Mouse (Mus musculus) frontal cortex, postnatal 10 days (tissue): ENCODE measurements at regions not wholly inside any gene's neighbourhood (a gene's known extent, or its start where the extent isn't known, plus 50 kb on each side); places are given as distances from the start of the nearest gene placed in this dataset.

Source experiments
- DNase-seq, 2 experiments: peaks; one replicate each; pipeline ENCODE4 v3.0.0; 2022; ENCODE audit warnings: low spot score in 2 of 2, mixed read lengths in 1 of 2

DNA sequence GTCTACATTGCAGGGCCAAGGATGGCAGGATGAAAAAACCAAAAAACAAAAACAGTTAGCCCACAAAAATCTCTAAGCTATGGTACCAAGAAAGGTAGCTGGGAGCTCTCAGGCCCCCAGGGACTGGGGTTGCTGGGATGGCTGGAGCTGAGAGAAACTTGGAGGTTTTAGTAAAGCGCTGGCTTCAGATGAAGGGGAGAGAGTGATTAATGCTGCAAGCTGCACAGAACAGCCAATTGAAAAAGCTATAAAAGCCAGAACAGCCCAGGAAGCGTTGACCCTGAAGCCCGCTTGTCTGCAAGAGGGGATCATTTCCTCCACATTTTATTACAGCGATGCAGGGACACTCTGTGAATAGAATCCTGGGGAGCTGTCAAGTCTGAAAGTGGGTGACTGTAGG lies 157.0 kb downstream of the 4930564D02Rik start:
- DNase-seq, result no peak

DNA sequence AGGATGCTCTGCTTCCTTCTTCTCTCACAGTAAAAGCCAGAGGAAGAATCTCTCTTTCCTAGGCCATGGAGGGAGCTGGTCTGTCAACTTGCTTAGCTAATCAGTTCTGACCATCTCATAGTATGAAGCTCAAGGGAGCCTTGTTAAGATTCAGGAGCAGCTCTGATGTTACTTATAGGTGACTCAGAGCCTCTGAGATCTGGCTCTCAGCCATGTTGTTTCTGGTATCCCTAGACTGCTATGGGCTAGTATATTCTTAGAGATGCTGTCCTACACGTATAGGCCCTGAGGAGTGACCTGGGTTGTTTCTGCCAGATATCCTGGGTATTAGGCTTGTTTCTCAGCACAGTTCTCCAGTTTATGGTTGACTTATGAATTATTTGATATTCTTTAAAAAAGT lies 160.9 kb downstream of the 4930564D02Rik start:
- DNase-seq, result no peak

DNA sequence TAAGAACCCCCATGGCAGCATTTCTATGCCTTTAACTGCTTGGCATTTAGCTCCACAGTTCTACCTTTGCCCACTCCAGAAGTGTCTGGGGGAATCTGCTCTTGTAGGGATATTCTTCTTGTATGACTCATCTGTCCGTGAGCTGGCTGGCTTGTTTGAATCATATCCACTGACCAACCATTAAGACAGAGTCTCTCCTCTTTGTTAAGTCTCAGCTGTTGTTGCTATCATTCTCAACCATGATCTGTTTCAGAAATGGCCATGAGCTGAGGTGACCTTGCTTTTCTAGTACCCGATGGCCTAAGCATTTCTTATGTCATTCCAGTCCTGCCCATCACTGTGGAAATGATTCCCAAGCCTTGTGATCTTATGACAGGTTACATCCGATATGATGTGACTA lies 161.8 kb downstream of the 4930564D02Rik start:
- no peak for DNase-seq

DNA sequence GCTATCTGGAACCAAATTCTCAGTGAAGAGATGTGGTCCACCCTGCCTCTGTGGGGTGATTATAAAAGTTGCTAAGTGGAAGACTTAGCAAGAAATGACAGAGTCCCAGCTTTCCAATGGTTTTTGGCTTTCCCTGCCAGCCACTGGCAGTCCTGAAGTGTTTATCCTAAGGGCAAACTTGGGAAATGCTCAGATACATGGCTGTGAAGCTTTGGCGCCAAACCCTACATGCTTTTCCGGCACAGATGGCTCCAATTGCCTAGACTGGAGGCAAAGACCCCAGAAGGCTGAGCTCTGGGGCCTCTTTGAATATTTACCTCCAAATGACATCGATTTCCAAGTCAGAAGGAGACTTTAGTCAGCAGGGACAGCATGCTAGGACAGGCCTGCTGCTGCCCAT lies 174.4 kb downstream of the 4930564D02Rik start:
- DNase-seq, result no peak

DNA sequence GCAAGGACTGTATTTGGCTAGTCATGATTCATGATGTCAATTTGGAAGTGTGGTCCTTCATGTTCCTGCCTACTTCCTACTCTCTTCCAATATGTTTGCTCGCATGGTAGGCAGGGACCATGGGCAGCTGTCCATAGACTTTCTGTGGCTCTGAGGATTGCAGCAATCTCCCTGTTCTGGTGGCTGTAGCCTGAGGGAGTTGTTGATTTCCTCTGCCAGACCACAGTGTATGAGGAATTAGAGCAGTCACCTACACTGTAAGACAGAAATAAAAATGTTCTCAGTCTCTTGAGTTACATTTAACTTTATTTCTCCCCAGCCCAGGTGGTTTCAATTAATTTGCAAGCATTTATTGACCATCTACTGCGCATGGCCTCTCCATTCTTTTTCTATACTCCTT lies 190.5 kb downstream of the 4930564D02Rik start:
- no peak for DNase-seq

DNA sequence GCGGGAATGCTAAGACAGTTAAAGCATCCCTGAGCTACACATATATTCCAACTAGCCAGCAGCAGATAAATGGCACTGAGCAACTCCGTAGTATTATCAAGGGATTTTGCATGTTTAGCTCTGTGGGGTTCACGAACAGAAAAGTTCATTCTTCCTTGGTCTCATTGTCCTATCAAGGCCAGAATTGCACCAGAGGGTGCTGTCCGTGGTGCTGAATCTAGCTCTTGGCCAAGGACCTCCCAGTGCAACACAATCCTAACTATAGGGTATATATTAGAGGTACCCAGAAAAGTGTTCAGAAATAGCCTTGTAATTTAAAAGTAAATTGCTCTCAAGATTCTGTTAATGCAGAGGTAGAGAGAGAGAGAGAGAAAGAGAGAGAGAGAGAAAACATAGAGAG lies 176.9 kb upstream of the Kcnd3 start:
- no peak for DNase-seq

DNA sequence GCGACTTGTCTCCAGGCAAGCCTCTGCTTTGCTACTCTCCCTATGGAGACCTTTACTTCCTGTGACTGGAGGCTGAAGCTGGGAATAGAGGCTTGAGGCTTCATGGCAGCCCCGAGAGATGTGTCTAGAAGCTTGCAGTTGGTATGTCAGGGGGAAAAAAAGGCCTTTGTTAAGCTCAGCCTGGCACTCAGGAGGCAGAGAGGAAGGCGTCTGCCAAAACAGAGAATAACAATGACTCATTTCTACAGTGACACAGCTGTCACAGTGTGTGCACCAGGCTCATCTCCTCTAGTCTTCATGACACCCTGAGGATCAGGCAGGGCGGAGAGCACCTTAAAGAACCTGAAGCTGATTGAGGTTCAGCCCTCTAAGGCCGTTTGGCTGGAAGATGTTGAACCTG lies 171.2 kb upstream of the Kcnd3 start:
- no peak for DNase-seq

DNA sequence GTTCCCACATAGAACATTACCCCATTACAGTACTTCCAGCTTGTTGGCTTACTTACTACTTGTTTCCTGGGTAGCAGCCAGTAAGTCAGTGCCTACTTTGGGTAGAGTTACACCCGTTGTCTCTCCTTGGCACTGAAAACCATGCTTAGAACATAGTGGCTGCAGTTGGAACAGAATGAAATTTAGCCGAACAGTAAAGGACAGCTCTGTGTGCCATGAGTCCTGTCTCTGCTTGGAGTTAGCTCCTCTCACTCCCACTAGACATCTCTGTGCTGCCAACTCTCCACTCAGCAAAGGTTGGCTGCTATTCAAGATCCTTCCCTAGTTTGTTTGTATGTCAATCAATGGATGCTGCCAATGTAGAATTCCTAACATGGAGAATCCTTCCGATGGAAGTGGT lies 170.4 kb upstream of the Kcnd3 start:
- no peak for DNase-seq

DNA sequence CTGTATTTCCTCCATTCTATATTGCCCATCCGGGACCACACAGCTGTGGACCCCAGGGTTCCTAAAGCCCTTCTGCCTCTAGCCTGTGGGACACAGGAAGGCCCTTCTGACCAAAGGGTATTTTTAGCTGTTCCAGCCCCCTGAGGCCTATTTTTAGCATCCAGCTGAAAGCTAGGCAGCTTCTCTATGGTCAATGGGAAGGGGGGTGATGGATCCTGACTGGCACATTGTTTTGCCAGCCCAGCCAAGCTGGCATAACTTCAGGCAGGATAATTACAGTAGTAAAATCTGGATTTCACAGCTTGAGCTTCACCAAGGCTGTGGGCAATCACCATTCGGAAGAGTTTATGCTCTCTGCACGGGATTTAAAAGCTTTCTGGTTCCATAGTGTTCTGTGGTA lies 153.9 kb upstream of the Kcnd3 start:
- no peak for DNase-seq

DNA sequence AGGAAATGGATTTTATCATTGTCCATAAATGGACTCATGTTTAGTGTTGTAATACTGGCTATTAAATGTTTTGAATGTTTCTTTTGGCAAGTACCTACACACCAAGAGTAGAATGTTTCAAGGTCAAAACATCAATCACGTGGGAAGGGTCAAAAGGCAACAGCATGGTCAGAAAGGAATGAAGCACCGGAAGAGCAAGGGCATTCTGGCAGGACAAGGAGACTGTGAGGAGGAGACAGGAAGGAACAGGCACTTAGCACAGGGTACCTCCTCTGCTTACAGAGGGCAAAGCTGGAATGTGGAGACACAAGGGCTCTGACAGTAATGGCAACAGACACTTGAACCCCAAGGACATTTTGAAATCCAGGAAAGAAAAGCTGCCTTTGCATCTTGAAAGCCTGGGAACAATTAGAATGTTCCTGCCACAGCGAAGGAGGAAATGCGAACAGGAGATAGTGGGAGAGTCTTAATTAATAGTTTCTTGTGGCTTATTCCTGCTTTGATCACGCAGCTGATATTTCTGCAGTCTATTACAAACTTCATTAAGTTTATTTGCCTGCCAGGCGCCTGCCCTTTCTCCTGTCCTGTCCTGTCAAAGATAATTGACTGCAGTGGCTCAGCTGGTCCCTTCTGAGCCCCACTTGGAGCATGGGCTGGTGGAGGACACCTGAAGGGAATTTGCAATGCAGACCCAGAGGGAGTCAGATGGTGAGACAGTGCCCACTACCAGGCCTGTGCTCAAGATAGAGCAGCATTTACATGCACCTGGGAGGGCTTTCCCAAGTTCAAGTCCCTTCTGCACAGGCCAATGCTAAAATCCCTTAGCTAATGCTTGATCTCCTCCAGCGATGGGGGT lies 151.2 kb upstream of the Kcnd3 start:
- no peak for DNase-seq

DNA sequence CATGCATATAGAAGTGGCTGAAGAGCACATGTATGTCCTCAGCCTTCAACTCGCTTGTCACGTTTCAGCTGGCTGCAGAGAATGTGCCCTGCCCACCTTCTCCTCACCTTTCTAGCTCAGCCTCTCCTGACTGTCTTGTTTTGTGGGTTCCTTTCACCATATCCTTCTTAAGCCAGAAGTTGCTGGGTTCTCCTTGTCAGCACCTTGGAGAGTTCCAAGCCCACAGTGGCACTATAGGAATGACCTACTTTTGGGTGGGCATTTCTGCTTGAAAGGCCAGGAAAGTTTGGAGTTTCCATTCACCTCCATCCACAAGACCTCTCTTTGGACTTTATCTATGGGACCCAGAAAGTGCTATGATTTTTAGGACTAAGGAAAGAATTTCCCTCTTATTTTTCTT lies 144.5 kb upstream of the Kcnd3 start:
- no peak for DNase-seq

DNA sequence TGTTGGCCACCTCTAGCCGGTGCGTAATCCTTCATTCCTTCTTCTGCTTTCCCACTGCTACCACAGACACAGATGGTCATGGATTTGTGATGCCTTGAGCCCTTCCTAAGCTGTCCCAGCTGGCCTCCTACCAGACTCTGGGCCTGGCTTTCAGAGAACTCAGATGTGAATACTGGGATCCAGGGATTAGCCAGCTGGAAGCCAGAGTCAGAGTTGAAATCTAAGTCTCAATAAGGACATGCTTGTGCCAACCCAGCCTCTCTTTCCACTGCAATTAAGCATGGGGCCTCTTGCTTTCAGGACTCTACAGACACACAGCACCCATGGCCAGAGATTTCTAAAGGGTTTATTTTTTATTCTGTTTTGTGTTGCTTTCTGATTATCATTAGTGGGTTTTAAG lies 143.1 kb upstream of the Kcnd3 start:
- no peak for DNase-seq

DNA sequence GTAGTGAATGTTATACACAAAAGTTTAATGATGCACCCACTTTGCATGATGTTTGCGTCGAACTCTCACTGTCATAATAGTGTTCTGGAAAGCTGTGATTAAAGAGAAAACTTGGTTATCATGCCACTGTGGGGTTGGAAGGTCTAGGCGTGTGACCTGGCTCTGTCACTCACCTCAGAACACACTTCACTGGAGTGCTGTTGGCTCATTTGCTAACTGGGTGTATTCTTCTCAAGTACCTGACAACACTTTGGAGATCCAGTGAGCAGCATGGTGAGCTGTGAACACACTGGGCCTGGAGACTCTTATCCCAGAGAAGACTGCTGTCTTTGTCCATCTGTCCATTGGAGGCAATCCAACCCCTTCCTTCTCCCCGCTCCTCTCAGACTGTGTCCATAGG lies 98.9 kb upstream of the Kcnd3 start:
- no peak for DNase-seq

DNA sequence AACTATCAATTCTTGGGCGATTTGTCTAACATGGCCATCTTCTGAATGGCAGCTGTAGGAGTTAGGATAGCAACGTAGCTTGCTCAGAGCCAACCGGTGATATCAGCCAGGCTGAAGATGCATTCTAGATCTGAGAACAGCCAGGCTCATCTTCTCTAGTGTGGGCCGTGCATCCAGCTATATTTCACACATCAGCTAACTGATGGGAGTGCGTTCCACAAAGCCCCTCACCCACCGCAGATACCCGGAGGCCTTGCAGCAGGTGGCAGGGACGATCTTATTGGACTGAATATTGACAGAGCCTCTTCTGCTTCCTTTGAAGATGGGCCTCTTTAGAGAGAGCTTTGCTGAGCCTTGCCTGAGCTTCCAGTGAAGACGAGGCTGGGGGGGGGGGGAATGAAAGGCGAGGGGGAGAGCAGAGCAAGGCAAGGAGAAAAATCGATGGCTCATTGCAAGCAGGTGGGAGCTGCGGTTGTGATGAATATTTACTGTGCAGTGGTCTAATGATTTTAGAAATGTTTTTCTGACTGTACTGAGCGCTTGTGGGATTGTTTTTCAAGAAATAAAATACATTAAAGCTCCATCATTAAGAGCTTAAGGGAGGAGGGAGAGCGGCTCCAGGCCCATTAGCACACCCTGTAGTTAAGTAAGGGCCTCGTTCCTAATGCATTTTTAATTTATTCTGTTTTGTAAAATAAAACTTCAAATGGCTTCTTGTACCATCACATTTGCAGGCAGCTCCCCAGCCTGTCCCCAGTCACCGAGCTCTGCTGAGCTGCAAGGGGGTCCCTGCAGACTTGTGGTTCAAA lies 97.8 kb upstream of the Kcnd3 start:
- no peak for DNase-seq

DNA sequence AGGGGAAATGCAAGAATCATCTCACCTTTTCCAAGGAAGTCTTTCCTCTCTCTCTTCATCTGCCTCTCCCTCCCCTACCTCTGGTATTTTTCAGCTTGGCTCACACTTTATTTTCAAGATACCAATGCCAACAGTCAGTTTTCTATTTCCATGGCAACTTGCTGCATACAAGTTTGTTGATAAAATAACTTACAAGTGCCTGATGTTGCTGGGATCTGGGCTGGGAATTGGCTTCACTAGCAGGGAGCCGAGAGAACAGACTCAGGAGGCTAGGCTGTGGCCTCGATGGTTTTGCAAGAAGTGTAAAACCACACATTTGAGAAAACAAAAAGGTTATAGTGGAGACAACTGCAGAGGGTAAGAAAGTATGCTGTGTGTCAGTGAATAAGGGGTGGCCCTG lies 94.6 kb upstream of the Kcnd3 start:
- DNase-seq, result no peak

DNA sequence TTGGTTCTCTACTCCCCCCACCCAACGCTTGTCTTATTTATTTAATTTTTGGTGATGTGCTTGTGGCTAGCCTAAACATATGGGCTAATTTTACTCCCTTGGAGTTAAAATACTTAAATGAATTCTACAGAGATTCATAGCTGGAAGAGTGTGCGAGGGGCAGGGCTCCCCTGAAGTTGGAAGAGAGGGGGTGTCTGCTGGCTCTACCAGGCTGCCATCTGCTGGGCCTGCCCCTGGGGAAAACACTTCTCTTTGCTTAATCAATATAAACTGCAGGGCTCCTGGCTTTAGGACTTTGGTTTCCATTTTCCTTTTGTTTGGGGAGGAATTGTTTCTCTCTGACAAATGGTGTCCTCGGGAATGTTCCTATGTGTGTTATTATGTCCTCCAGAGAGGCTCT lies 92.5 kb upstream of the Kcnd3 start:
- DNase-seq, result no peak

DNA sequence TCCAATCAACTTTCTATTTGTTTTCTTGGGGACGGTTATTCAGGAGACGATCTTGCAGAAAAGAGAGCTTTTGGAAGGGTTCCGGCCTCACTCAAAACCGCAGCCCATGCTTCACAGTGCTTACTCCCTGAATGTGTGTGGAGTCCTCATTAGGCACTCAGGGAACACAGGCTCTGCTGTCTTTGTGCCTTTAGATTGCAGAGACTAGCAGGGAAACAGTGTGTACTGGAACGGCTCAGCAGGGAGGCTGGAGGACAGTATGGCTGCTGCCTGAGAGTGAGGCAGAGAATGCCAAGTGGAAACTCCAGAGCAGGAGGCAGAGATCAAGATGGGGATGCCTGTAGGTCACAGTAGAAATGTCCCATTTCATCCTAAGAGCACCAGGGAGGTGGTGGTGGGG lies 87.4 kb upstream of the Kcnd3 start:
- DNase-seq, result peak in 1 of 2 experiments; percentile 27

DNA sequence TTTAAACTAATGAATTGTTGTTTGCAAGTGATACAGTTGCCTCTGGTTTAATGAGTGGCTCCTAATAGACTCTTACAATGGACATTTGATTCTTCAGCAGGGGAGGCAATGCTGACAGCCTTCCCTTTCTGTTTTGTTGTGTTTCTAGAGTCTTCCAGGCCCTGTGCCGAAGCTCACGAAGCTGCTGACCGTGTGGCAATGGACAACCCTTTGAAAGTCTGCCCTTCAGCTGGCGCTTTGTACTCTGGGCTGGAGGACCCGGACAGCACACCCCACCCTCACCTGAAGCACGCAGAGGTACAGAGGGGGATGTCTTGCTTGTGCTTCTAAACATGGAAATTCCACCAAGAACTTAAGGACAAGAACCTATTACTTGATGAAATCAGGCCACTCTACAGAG lies 85.3 kb upstream of the Kcnd3 start:
- no peak for DNase-seq

DNA sequence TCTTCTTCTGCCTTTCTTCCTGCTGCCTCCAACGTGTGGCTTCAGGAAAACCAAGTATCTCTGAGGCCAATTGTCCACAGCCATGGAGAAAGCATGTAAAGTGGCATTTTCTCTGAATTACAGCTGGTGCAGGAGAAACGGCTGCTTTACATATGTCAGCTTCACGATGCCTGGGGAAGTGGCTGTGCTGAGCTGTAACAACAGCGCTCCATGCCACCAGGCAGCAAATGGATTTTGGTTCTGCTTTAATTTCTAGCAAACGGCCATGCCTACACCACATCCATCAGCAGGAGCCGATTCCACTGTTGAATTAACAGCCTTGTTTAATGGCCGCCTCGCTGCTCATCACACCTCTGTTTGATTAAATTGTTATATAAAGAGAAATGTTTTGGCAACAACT lies 84.2 kb upstream of the Kcnd3 start:
- DNase-seq, result no peak

DNA sequence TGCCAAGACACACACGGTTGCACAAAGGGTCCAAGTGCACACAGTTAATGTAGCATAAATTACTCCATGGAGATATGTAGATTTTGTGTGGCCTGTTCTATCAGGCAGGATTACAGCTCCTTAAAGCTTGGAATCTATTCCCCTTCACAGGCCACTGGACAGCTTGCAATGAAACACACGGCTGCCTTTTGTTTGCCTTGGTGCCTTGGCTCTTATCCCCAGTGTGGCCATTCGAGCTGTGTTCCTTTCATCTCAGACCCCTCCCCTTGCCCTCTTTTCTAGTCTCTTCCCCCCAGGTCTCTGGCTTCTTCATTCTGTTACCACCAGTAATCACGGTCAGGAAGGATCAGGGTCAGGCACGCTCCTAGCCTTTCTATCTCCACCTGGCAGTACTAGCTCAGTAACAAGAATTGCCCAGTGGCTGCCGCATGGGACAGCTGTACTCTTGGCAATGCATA lies 79.7 kb upstream of the Kcnd3 start:
- DNase-seq, result no peak

DNA sequence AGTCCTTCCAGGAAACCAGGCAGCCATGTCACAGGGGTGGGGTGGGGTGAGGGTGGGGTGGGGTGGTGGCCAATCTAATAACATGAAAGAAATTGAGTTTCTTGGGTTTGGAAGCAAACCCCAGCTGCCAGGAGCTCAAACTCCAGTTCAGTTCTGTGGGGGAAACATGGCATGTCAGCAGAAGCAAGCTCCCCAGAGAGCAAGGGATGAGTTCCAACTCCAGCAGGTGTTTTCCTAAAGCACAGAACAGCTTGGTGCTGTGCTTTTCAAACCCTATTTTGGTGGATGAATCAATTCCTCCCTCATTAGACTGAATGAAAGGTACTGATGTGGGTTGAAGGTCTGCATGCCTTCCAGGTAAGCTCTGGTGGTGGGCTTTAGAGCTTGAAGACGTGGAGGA lies 77.8 kb upstream of the Kcnd3 start:
- no peak for DNase-seq

DNA sequence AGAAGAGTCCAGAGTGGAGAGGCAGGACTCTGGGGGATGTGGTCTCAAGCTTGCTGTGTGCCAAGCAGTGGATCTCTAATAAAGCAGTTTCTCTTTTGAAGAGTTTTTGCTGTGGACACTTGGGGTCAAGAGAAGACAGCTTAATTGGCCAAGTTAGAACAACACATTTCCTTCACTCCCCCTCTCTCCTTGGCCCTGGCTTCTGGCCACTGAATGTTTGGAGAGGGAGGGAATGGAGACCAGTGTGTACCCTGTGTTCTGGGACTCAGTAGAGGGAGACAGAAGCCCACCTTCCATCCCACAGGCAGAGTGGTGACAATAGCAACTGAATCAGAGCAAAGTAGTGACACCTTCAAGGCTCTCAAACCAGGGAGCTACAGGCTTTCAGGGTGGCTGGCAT lies 77.3 kb upstream of the Kcnd3 start:
- DNase-seq, result no peak

DNA sequence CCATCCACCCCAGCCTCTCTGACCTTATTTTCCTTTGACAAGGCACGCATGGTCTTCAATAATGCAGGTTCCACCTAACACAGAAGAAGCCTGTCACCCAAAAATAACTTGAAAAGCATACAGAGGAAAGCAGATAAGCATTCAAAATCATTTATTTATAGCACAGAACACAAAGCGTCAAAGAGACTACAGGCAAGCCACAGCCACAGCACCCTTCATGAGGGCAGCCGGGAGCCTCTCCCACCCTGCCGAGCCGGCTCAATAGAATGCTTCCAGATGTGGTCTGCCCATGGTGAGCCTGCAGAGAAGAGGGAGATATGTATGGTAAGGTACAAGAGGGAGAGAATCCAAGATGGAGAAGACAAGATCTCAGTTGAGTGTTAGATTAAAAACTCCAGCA lies 76.7 kb upstream of the Kcnd3 start:
- no peak for DNase-seq
